Mouse (Mus musculus): ENCODE results near the gene Rif1.

DNA sequence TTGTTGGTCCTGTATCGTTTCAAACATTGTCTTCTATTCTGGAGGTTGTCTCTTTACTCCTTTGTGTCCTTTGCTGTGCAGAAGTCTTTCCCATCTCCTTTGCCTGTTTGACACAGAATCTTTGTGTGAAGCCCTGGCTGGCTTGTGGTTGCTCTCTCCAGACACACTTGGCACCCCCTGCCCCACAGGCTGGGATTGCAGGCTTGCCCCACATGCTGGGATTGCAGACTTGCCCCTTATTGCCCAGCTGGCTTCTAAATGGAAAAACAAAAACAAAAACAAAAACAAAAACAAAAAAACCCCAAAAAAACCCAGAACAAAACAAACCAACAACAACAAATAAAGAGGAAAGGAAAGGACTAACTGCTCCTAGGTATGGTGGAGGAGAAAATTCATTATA lies 4.0 kb upstream of the Rif1 start:
- TF ChIP-seq CTCF (IDR thresholded peaks at IDR 0.05; ENCODE audit: insufficient read depth, low read depth, low read length): no peak
- TF ChIP-seq POLR2A (IDR thresholded peaks at IDR 0.05; ENCODE audit: insufficient read depth, low read depth, low read length): no peak

Data from olfactory bulb, adult 2 months (tissue).